Mouse (Mus musculus): ENCODE measurements around the gene 4930402F06Rik.

DNA sequence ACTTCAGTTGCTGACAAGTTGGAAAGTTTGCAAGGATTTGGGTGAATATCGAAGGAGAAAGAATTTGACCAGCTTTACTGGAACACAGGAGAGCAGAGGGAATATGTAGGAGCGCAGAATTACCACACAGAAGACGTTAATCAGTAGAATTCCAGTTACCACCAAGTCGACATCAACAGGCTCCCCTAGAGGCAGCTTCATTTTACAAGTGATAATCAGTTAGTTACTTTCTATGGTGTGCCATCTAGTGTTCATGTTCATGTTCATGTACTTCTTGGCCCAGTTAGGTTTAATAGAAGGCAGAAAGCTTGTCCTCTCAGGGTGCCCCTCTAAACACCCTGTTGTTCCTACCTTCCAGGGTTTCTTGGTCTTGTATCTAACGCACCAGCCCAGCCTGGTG, 47.8 kb downstream of the 4930402F06Rik start:
- TF ChIP-seq HCFC1 (IDR thresholded peaks at IDR 0.05; ENCODE audit: borderline replicate concordance, insufficient read depth, low read length) (no peak), ZNF384 (IDR thresholded peaks at IDR 0.05; ENCODE audit: low read depth, low read length) (no peak), ZC3H11A (IDR thresholded peaks at IDR 0.05; ENCODE audit: borderline replicate concordance, low read depth, low read length) (no peak), MAFK (IDR thresholded peaks at IDR 0.05; ENCODE audit: insufficient read depth, low read depth, low read length) (no peak), CHD2 (IDR thresholded peaks at IDR 0.05; ENCODE audit: low read depth, low read length) (no peak)

Data from ES-E14 (cell line).